Mouse (Mus musculus): ENCODE results near the gene Ostf1.

Ostf1 gene

GRCm38 (mm10) chr19:18567936-18568827, 63.4 kb downstream of the Ostf1 start:
- no peak for DNase-seq

DNA sequence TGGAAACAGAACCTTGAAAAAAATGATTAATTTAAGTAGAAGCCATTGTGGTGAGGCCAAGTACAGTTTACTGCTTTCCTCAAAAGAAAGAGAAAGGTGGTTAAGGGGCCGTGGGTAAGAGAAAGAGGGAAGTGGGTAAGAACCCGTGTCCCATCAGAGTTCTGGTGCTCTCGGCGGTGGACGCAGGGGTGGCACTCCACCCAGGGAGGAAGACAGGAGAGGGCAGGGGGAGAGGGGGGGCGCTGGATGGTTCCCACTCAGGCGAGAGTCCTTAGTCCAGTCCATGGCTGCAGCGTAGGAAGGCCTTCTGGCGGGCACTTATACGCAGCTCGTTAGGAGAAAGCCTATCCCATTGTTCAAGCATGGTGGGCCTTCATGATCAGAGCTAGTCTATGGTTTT, 64.1 kb downstream of the Ostf1 start:
- no peak for DNase-seq

- no peak for DNase-seq
These were observed 73.9 kb downstream of the Ostf1 start for GRCm38 (mm10) chr19:18557708-18558107.

DNA sequence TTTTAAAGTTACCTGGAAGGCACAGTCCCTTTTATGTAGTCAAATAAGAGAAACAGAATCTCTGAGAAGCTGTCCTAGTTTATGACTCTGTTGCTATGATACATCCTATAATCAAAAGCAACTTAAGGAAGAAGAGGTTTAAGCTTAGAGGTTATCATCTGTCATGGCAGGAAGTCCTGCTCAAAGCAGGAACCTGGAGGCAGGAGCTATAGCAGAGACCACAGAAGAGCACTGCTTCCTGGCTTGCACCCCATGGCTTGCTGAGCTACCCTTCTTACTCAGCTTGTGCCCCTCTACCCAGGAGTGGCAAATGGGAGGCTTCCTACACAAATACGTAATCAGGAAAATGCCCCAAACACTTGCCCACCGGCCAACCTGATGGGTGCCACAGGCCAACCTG, 76.0 kb downstream of the Ostf1 start:
- no peak for DNase-seq

GRCm38 (mm10) chr19:18548668-18549067, 83.0 kb downstream of the Ostf1 start:
- DNase-seq = peak; percentile 43 to 59

Data from cerebellum, adult 18-20 months (tissue).